Mouse (Mus musculus) liver, adult 2 months (tissue): ENCODE results near the gene Has3. TPM values are rescaled to one million over a fixed set of nuclear protein-coding genes. Genes with fewer than 3 reads are reported as not detected.
"Not testable (repeated sequence)": the region's sequence is repeated elsewhere in the genome, so short reads cannot be mapped to it uniquely, and the experiment has no call there.

Experiments used
- DNase-seq: peaks from one replicate; pipeline ENCODE4 v3.0.0-alpha.2; 2011; ENCODE audit warnings: low read depth, low spot score; ENCODE audit errors: extremely low read depth
- H3K27ac ChIP-seq: fragments of 200-500 bp; replicated peaks from 2 replicates; pipeline ENCODE4 v1.5.1; 2012; ENCODE audit warnings: low read depth, mild to moderate bottlenecking, control low read depth, inconsistent platforms, low read length; ENCODE audit not compliant: insufficient read depth
- H3K27me3 ChIP-seq: fragments of 200-500 bp; 2 replicates; pipeline ENCODE4 v1.6.1; 2012; ENCODE audit warnings: mild to moderate bottlenecking, moderate library complexity, low read length, inconsistent platforms; ENCODE audit not compliant: control insufficient read depth, insufficient read depth
- H3K36me3 ChIP-seq: fragments of 200-500 bp; 2 replicates; pipeline ENCODE4 v1.6.1; 2012; ENCODE audit warnings: low read length, inconsistent platforms; ENCODE audit not compliant: control insufficient read depth, insufficient read depth
- H3K4me1 ChIP-seq: fragments of 200-500 bp; 2 replicates; pipeline ENCODE4 v1.6.1; 2011; ENCODE audit warnings: low read length; ENCODE audit not compliant: control insufficient read depth, insufficient read depth
- H3K4me3 ChIP-seq: fragments of 200-500 bp; 2 replicates; pipeline ENCODE4 v1.5.1; 2011; ENCODE audit warnings: low read depth, mild to moderate bottlenecking, control low read depth, low read length, moderate library complexity; ENCODE audit not compliant: insufficient read depth
- H3K79me2 ChIP-seq: fragments of 200-500 bp; 2 replicates; pipeline ENCODE4 v1.6.1; 2012; ENCODE audit warnings: inconsistent platforms, mild to moderate bottlenecking, low read length, moderate library complexity; ENCODE audit not compliant: control insufficient read depth, insufficient read depth
- H3K9ac ChIP-seq: fragments of 200-500 bp; 2 replicates; pipeline ENCODE4 v1.6.1; 2012; ENCODE audit warnings: low read depth, mild to moderate bottlenecking, control low read depth, inconsistent platforms, low read length
- CTCF ChIP-seq: fragments of 200-500 bp; IDR thresholded peaks from 2 replicates; pipeline ENCODE4 v1.5.1; 2011; ENCODE audit warnings: low read depth, low read length, control low read depth
- POLR2A ChIP-seq: fragments of 200-500 bp; IDR thresholded peaks from 2 replicates; pipeline ENCODE4 v1.6.1; 2011; ENCODE audit warnings: low read length, control low read depth; ENCODE audit not compliant: insufficient read depth; ENCODE audit errors: extremely low read depth
- WGBS: fragments of 180-500 bp; shearing (Covaris S2); methylation state at CpG from one replicate; pipeline ENCODE4 v1.1.7; 2018; 5-methylcytosine and 5-hydroxymethylcytosine counted together
- polyA plus RNA-seq: library from polyadenylated mRNA; depleted of rRNA; stranded (reverse); fragments of >200 nt; gene quantifications from 2 replicates; pipeline ENCODE4 v1.2.3, GENCODE M21; 2012
- total RNA-seq: library from RNA; depleted of rRNA; stranded (reverse); fragments of >200 nt; gene quantifications from 2 replicates; pipeline ENCODE4 v1.2.3, GENCODE M21; 2014

Has3 gene
- total and polyA plus RNA-seq, 2 experiments, result 0.02 TPM; not detected in 1

DNA sequence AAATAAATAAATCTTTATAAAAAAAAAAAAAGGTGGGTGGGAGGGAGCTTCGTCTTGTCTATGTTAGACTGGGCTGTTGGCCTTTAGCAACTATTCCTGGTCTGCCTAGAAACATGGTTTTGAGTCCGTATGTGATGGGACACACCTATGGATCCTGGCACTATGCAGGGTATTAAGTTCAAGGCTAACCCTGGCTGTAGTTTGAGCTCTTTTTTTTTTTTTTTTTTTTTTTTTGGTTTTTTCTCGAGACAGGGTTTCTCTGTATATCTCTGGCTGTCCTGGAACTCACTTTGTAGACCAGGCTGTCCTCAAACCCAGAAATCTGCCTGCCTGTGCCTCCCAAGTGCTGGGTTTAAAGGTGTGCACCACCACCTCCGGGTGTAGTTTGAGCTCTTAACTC is 54.0 kb downstream of the Has3 start:
- no peaks in the 10 kb centered on the region for H3K79me2 ChIP-seq
- TF ChIP-seq CTCF, result no peak
- no peak for TF ChIP-seq POLR2A
- H3K27ac ChIP-seq, result no peak overlapping the region
- no peaks in the 10 kb centered on the region for H3K27me3 ChIP-seq
- H3K4me3 ChIP-seq, result no peak overlapping the region
- H3K4me1 ChIP-seq, result no peaks in the 10 kb centered on the region
- no peak overlapping the region for H3K9ac ChIP-seq
- no peak for DNase-seq
- peaks cover 21% of the 10 kb centered on the region for H3K36me3 ChIP-seq
- whole genome bisulfite sequencing, result 83% methylated on average over 4 of the region's 4 CpGs

GRCm38 (mm10) chr8:106924904-106925349 is 54.9 kb downstream of the Has3 start:
- no peak overlapping the region for H3K9ac ChIP-seq
- H3K27me3 ChIP-seq, result no peaks in the 10 kb centered on the region
- H3K4me3 ChIP-seq, result no peak overlapping the region
- H3K4me1 ChIP-seq, result no peaks in the 10 kb centered on the region
- no peaks in the 10 kb centered on the region for H3K79me2 ChIP-seq
- H3K27ac ChIP-seq, result no peak overlapping the region
- WGBS, result 78% methylated on average over 8 of the region's 8 CpGs
- H3K36me3 ChIP-seq, result peaks cover 21% of the 10 kb centered on the region
- no peak for TF ChIP-seq POLR2A
- TF ChIP-seq CTCF, result no peak
- no peak for DNase-seq

GRCm38 (mm10) chr8:106925446-106925845 is 55.4 kb downstream of the Has3 start:
- Histone ChIP-seq H3K4me1 (no peaks in the 10 kb centered on the region), H3K4me3 (no peak overlapping the region), H3K36me3 (peaks cover 18% of the 10 kb centered on the region), H3K79me2 (no peaks in the 10 kb centered on the region), H3K27me3 (no peaks in the 10 kb centered on the region), H3K27ac (no peak overlapping the region), H3K9ac (no peak overlapping the region)
- TF ChIP-seq CTCF (no peak), POLR2A (no peak)
- 91% methylated on average over 4 of the region's 4 CpGs for WGBS
- no peak for DNase-seq

GRCm38 (mm10) chr8:106927247-106927646 is 57.2 kb downstream of the Has3 start:
- Histone ChIP-seq H3K4me1 (no peaks in the 10 kb centered on the region), H3K79me2 (no peaks in the 10 kb centered on the region), H3K27ac (no peak overlapping the region), H3K9ac (no peak overlapping the region), H3K4me3 (no peak overlapping the region), H3K27me3 (no peaks in the 10 kb centered on the region), H3K36me3 (peaks cover 9% of the 10 kb centered on the region)
- TF ChIP-seq POLR2A (no peak), CTCF (peak; percentile 47; the same call in 1 of the 2 replicates)
- peak; percentile 56 for DNase-seq
- WGBS, result 42% methylated on average over 4 of the region's 4 CpGs

GRCm38 (mm10) chr8:106928182-106928581 is 58.1 kb downstream of the Has3 start:
- H3K4me3 ChIP-seq, DNase-seq, H3K27me3 ChIP-seq, H3K79me2 ChIP-seq, H3K4me1 ChIP-seq, H3K36me3 ChIP-seq, H3K9ac ChIP-seq, H3K27ac ChIP-seq: not testable (repeated sequence)
- 97% methylated on average over 11 of the region's 11 CpGs for WGBS

DNA sequence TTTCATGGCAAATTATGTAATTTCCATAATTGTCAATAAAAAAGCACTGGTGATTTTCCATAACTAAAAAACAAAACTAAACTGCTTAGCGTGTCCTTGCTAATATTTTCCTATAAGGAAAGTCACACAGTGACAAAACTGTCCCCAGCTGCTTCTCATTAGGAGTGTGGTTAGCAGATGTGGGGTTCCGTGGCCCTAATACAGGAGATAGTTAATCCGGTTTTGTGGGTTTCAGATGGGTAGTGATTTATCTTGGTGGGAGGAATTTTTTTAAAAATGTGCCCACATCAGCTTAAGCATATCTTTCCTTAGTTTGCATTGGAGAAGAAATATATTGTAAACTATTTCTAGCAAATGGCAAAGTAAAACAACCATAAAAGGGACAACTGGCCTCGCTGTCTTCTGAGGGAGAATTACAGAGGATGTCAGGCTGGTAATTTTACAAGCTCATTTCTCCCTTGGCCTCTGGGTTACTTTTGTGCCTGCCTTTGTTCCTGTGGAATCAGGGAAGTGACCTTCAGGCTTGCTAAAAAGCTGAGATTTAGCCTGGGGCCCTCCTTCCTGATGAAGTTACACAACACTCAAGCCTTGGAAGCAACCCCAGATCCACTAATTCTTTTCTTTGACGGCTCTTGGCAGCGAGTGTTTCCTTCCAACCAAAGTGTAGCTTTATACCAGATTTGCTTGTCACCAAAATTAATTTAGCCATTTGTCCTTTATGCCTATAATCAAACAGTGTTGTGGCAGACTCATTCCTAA is 59.3 kb downstream of the Has3 start:
- TF ChIP-seq CTCF, result no peak
- no peak for TF ChIP-seq POLR2A
- WGBS, result 74% methylated on average over 6 of the region's 6 CpGs
- DNase-seq, result no peak
- no peak overlapping the region for H3K9ac ChIP-seq
- no peak overlapping the region for H3K4me3 ChIP-seq
- H3K27ac ChIP-seq, result no peak overlapping the region
- no peaks in the 10 kb centered on the region for H3K27me3 ChIP-seq
- no peaks in the 10 kb centered on the region for H3K36me3 ChIP-seq
- H3K4me1 ChIP-seq, result no peaks in the 10 kb centered on the region
- H3K79me2 ChIP-seq, result no peaks in the 10 kb centered on the region
